Comparison of ENCODE assay signal across 8 mouse cellular contexts in genomic region chr1:165844466-165844951, GRCm38 (mm10). TPM values are rescaled to one million over a fixed set of nuclear protein-coding genes. Genes with fewer than 3 reads are reported as not detected.
DNase-seq lines count a peak whose midpoint lies in the region; ATAC-seq and TF ChIP-seq lines count a peak whose summit lies in the region.

No protein-coding gene starts in this region.

- no peaks in the 10 kb centered on the region for H3K9me3 ChIP-seq in ES-E14 (ENCODE audit: control insufficient read depth, insufficient read depth, low read depth, low read length)
- no peaks in the 10 kb centered on the region for H3K9me3 ChIP-seq in forebrain, embryonic 15.5 days
- no peaks in the 10 kb centered on the region for H3K9me3 ChIP-seq in limb, embryonic 10.5 days (replicated peaks)
- H3K9me3 ChIP-seq in midbrain, embryonic 16.5 days (replicated peaks; ENCODE audit: control insufficient read depth, low read length, poor library complexity, severe bottlenecking), result no peaks in the 10 kb centered on the region

- 2% methylated on average over 17 of the region's 20 CpGs for WGBS in forebrain, embryonic 15.5 days
- 2% methylated on average over 20 of the region's 20 CpGs for WGBS in limb, embryonic 10.5 days
- WGBS in midbrain, embryonic 16.5 days, result 2% methylated on average over 17 of the region's 20 CpGs

- 0 out of 2 replicates have a peak overlapping the region, but pooled peaks have one; percentile 15 for H3K9ac ChIP-seq in ES-E14 (ENCODE audit: insufficient read depth, low read depth, low read length, poor library complexity, severe bottlenecking)
- H3K9ac ChIP-seq in forebrain, embryonic 15.5 days (replicated peaks), result peak overlapping the region; percentile 52
- H3K9ac ChIP-seq in midbrain, embryonic 16.5 days (ENCODE audit: low read depth, low read length), result peak overlapping the region; percentile 71

- H3K4me3 ChIP-seq in ES-E14 (ENCODE audit: insufficient read depth in 1 of 2, low read depth in 1 of 2, low read length in 2 of 2, poor library complexity in 1 of 2, severe bottlenecking in 1 of 2), result peak overlapping the region; percentile 55 to 57
- peak overlapping the region; percentile 51 for H3K4me3 ChIP-seq in forebrain, embryonic 15.5 days
- H3K4me3 ChIP-seq in limb, embryonic 10.5 days, result peak overlapping the region; percentile 63
- H3K4me3 ChIP-seq in midbrain, embryonic 16.5 days (ENCODE audit: low read depth, low read length), result peak overlapping the region; percentile 52

- H3K27ac ChIP-seq in ES-E14 (ENCODE audit: insufficient read depth, low read depth, low read length, poor library complexity, severe bottlenecking), result no peak overlapping the region
- H3K27ac ChIP-seq in forebrain, embryonic 15.5 days (replicated peaks), result no peak overlapping the region
- H3K27ac ChIP-seq in limb, embryonic 10.5 days, result peak overlapping the region; percentile 76
- no peak overlapping the region for H3K27ac ChIP-seq in midbrain, embryonic 16.5 days (ENCODE audit: low read length)

- peak; percentile 28 for DNase-seq in adrenal gland, adult 2 months
- no peak for DNase-seq in adrenal gland, postnatal 4 days (ENCODE audit: low spot score in 2 of 2)
- no peak for DNase-seq in ES-E14 (ENCODE audit: low read depth, low spot score)
- DNase-seq in limb, embryonic 10.5 days (ENCODE audit: low spot score), result peak; percentile 63
- peak; percentile 78 to 85 for DNase-seq in thymus, postnatal 36 days
- DNase-seq in cerebellum, postnatal 4 days (ENCODE audit: low spot score in 2 of 2), result no peak

- in situ Hi-C loops in ES-E14 (cut with MboI; ENCODE audit: low sequenced_read_pairs in 2 of 2, unreplicated experiment in 2 of 2), result no loop called here

- peaks cover 0 to 5% of the 10 kb centered on the region in 2 experiments; a peak in 2 of 4 replicates for H3K4me1 ChIP-seq in ES-E14 (ENCODE audit: control insufficient read depth in 2 of 2, insufficient read depth in 2 of 2, low read length in 2 of 2, poor library complexity in 1 of 2)
- H3K4me1 ChIP-seq in forebrain, embryonic 15.5 days, result peaks cover 34% of the 10 kb centered on the region
- peaks cover 72% of the 10 kb centered on the region for H3K4me1 ChIP-seq in limb, embryonic 10.5 days
- H3K4me1 ChIP-seq in midbrain, embryonic 16.5 days (ENCODE audit: control insufficient read depth, insufficient read depth, low read length), result peaks cover 20% of the 10 kb centered on the region

- peak overlapping the region; percentile 99 for H3K4me2 ChIP-seq in forebrain, embryonic 15.5 days (replicated peaks)
- peak overlapping the region; percentile 100 for H3K4me2 ChIP-seq in midbrain, embryonic 16.5 days (ENCODE audit: low read length)

- peaks cover 28% of the 10 kb centered on the region for H3K27me3 ChIP-seq in forebrain, embryonic 15.5 days
- peaks cover 79% of the 10 kb centered on the region for H3K27me3 ChIP-seq in limb, embryonic 10.5 days (ENCODE audit: low read depth, poor library complexity, severe bottlenecking)
- peaks cover 16% of the 10 kb centered on the region for H3K27me3 ChIP-seq in midbrain, embryonic 16.5 days (ENCODE audit: control insufficient read depth, insufficient read depth, low read depth, low read length)

- H3K36me3 ChIP-seq in ES-E14 (ENCODE audit: control insufficient read depth, insufficient read depth, low read length, poor library complexity, severe bottlenecking), result no peaks in the 10 kb centered on the region
- no peaks in the 10 kb centered on the region for H3K36me3 ChIP-seq in forebrain, embryonic 15.5 days
- H3K36me3 ChIP-seq in limb, embryonic 10.5 days, result no peaks in the 10 kb centered on the region
- no peaks in the 10 kb centered on the region for H3K36me3 ChIP-seq in midbrain, embryonic 16.5 days (ENCODE audit: control insufficient read depth, insufficient read depth, low read length)

- peak; percentile 82 for ATAC-seq in forebrain, embryonic 15.5 days (replicated peaks)
- peak; percentile 57; the same call in 1 of the 2 replicates for ATAC-seq in midbrain, embryonic 16.5 days

TF ChIP-seq in ES-E14, 5 proteins besides CTCF, POLR2A, EP300 and RAD21:
- TF ChIP-seq ZC3H11A (IDR thresholded peaks at IDR 0.05; ENCODE audit: borderline replicate concordance, low read depth, low read length) (no peak), ZNF384 (IDR thresholded peaks at IDR 0.05; ENCODE audit: low read depth, low read length) (no peak), CHD2 (IDR thresholded peaks at IDR 0.05; ENCODE audit: low read depth, low read length) (no peak), HCFC1 (IDR thresholded peaks at IDR 0.05; ENCODE audit: borderline replicate concordance, insufficient read depth, low read length) (no peak), MAFK (IDR thresholded peaks at IDR 0.05; ENCODE audit: insufficient read depth, low read depth, low read length) (no peak)

RNA-seq across cellular contexts. Expression of gene Cd247, which starts 56.0 kb away (rescaled TPM):
- under 1 TPM; 0.35 to 0.45 TPM for total RNA-seq in adrenal gland, adult 2 months (2021)
- polyA plus RNA-seq in adrenal gland, adult 2 months (2012; rRNA removed), result 1.2 and 1.9 TPM in 2 replicates
- under 1 TPM; 0.45 to 0.48 TPM for total RNA-seq in adrenal gland, postnatal 4 days (2021)
- total RNA-seq in ES-E14 (2012; rRNA removed), result 6.1 and 9.5 TPM in 2 replicates
- polyA plus RNA-seq in forebrain, embryonic 15.5 days (2015; fragmentation: Nextera tagmentation; extraction: Ambion mirVana), result 1.5 and 1.6 TPM in 2 replicates
- polyA plus RNA-seq in limb, embryonic 10.5 days (2016; fragmentation: Nextera tagmentation; extraction: Ambion mirVana), result 1.0 and 1.1 TPM in 2 replicates
- polyA plus RNA-seq in midbrain, embryonic 16.5 days (2015; fragmentation: Nextera tagmentation; extraction: Ambion mirVana), result 1.2 and 1.3 TPM in 2 replicates

Comparison
In these comparisons a context has a peak if more than half of its experiments do, and no peak if none do; other contexts are left out.
1. DNase-seq: peak in adrenal gland, adult 2 months (single experiment), limb, embryonic 10.5 days (single experiment) and thymus, postnatal 36 days (2 of 2); none in adrenal gland, postnatal 4 days (0 of 2), ES-E14 (single experiment) and cerebellum, postnatal 4 days (0 of 2).
2. H3K9ac ChIP-seq: peak in every context shown above with its lines; median percentile 71 in midbrain, embryonic 16.5 days; 52 in forebrain, embryonic 15.5 days; 15 in ES-E14.
3. Peak in every context shown above with its lines, with median percentiles within 50 percentile points of each other: H3K4me3 ChIP-seq.